Mouse (Mus musculus) embryo, embryonic 10 days (tissue): ENCODE data around the gene Taf5.
A peak's percentile ranks its signal among the peaks of the same experiment; 100 is the strongest.

ENCODE experiments used
- DNase-seq: peaks from one replicate; pipeline ENCODE4 v3.0.0-alpha.2; 2015; ENCODE audit warnings: low spot score

Gene Taf5

GRCm38 (mm10) chr19:47067096-47067882 is at the start of gene Taf5:
Gene Taf5 (plus strand): TSS chr19:47067746.
- DNase-seq: peak; percentile 99

- DNase-seq: peak; percentile 6
Measured at GRCm38 (mm10) chr19:47017831-47018230, 49.7 kb upstream of the Taf5 start.

GRCm38 (mm10) chr19:47018330-47018729 is 49.2 kb upstream of the Taf5 start:
- no peak for DNase-seq

GRCm38 (mm10) chr19:47019326-47019725 is 48.2 kb upstream of the Taf5 start:
- peak; percentile 56 for DNase-seq

GRCm38 (mm10) chr19:47022709-47023108 is 44.8 kb upstream of the Taf5 start:
- DNase-seq: no peak

- no peak for DNase-seq
Measured at GRCm38 (mm10) chr19:47023546-47023945, 44.0 kb upstream of the Taf5 start.

GRCm38 (mm10) chr19:47024954-47025353 is 42.6 kb upstream of the Taf5 start:
- DNase-seq: no peak

- no peak for DNase-seq
Measured at GRCm38 (mm10) chr19:47026513-47026912, 41.0 kb upstream of the Taf5 start.

GRCm38 (mm10) chr19:47029796-47030195 is 37.8 kb upstream of the Taf5 start:
- no peak for DNase-seq

GRCm38 (mm10) chr19:47031770-47032169 is 35.8 kb upstream of the Taf5 start:
- no peak for DNase-seq

GRCm38 (mm10) chr19:47034916-47035315 is 32.6 kb upstream of the Taf5 start:
- DNase-seq: no peak

GRCm38 (mm10) chr19:47036596-47036995 is 30.9 kb upstream of the Taf5 start:
- no peak for DNase-seq

GRCm38 (mm10) chr19:47040720-47041473 is 26.6 kb upstream of the Taf5 start:
- DNase-seq: no peak

GRCm38 (mm10) chr19:47043608-47044007 is 23.9 kb upstream of the Taf5 start:
- no peak for DNase-seq

- no peak for DNase-seq
Measured at GRCm38 (mm10) chr19:47046343-47046742, 21.2 kb upstream of the Taf5 start.

- no peak for DNase-seq
Measured at GRCm38 (mm10) chr19:47047236-47047833, 20.2 kb upstream of the Taf5 start.

GRCm38 (mm10) chr19:47049061-47049460 is 18.5 kb upstream of the Taf5 start:
- no peak for DNase-seq

- no peak for DNase-seq
Measured at GRCm38 (mm10) chr19:47049840-47050239, 17.7 kb upstream of the Taf5 start.

GRCm38 (mm10) chr19:47050271-47051032 is 17.1 kb upstream of the Taf5 start, which contains the start of gene Pcgf6:
Gene Pcgf6 (minus strand): TSS chr19:47050906.
- peak; percentile 92 for DNase-seq

GRCm38 (mm10) chr19:47052927-47053326 is 14.6 kb upstream of the Taf5 start:
- DNase-seq: no peak

- no peak for DNase-seq
Measured at GRCm38 (mm10) chr19:47053471-47053870, 14.1 kb upstream of the Taf5 start.

GRCm38 (mm10) chr19:47057684-47058083 is 9.9 kb upstream of the Taf5 start:
- no peak for DNase-seq
